Mouse (Mus musculus) liver, embryonic 14.5 days (tissue): ENCODE measurements around the gene Abr.

ENCODE experiments used
- CTCF ChIP-seq: IDR thresholded peaks from 2 replicates; pipeline ENCODE4 v1.5.1; 2016; ENCODE audit warnings: antibody characterized with exemption, low read depth, control low read depth
- EP300 ChIP-seq: IDR thresholded peaks from 2 replicates; pipeline ENCODE4 v1.6.1; 2016; ENCODE audit warnings: antibody characterized with exemption, low read depth

- no peak for TF ChIP-seq CTCF
- TF ChIP-seq EP300 = no peak
Measured at GRCm38 (mm10) chr11:76479729-76480128, 142.4 kb downstream of the Abr start.
